Mouse (Mus musculus): ENCODE measurements around the gene Asb13. TPM values are rescaled to one million over a fixed set of nuclear protein-coding genes. Genes with fewer than 3 reads are reported as not detected.

The Asb13 gene
- 12.6 and 16.2 TPM in 2 replicates for polyA plus RNA-seq (2015; fragmentation: Nextera tagmentation; extraction: Ambion mirVana)

DNA sequence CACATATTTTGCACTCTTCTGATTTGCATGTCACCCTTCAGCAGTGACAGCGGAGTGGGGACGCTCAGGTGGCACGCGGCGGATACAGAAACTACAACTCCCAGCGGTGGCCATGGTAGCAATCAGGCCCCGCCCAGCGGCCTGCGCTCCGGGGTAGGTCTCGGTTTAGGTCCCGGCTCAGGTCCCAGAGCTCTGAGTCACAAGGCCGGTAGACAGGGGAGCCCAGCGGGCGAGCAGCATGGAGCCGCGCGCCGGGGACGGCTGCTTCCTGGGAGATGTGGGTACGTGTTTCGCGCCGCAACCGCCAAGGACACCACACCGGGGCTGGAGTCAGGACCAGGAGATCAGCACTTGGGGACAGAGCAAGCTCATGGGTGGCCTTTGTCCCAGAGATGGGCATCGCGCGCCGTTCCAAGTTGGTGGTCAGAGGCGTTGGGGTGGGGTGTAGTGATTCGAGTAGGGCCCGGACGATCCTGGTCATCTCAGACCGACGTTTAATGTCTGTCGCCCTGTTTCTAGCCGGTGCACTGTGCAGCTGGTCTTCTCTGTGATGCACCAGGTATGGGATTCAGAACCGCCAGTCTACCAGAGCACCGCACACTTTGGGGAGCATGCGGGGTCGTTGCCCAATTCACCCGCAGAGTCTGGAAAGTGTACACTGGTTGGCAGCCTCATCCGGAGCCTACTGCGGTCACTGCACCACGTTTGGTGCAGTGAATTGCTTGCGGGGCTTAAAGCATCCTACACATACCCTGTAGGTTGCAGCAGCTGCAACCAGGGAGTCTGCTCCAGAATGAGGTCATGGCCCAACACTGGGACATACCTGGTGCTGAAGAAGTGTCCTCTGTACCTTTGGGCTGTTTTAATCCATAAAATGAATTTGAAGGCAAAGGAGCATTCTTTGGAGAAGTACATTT, at the start of gene Asb13:
Gene Asb13 (plus strand): TSS at position 138 of the 917 bp plus-strand sequence.
- Histone ChIP-seq H3K36me3 (no peaks in the 10 kb centered on the region), H3K4me2 (replicated peaks) (peak within 1 kb of the TSS; percentile 72), H3K4me3 (replicated peaks) (peak within 1 kb of the TSS; percentile 72), H3K27me3 (peaks cover 8% of the 10 kb centered on the region), H3K27ac (peak within 1 kb of the TSS; percentile 51; the same call in 1 of the 2 replicates), H3K9ac (replicated peaks) (peak within 1 kb of the TSS; percentile 83), H3K4me1 (replicated peaks) (peaks cover 3% of the 10 kb centered on the region; the same call in 1 of the 2 replicates), H3K9me3 (peaks cover 4% of the 10 kb centered on the region; the same call in 1 of the 2 replicates)
- under 1% methylated on average over 47 of the region's 47 CpGs for WGBS
- peak; percentile 96 for ATAC-seq

DNA sequence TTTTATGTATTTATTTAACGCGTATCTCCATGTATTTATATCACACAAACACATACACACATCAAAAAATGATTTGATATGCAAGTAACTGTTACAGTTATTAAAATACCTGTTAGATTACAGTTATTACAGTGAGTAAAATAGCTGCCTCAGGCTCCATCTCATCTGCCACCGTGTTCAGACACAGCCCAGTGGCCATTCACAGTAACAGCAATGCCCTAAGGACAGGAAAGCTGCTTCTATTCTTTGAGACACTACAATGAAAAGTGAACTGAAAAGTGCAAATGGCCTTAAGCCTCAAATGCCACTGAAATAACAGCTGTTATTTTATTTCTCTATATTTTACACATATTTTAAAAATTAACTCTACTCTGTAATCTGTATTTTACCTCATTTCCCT, 43.0 kb upstream of the Asb13 start:
- peaks cover 59% of the 10 kb centered on the region for H3K36me3 ChIP-seq
- H3K9ac ChIP-seq (replicated peaks), result no peak overlapping the region
- 83% methylated on average over 3 of the region's 3 CpGs for WGBS
- H3K4me2 ChIP-seq (replicated peaks), result no peak overlapping the region
- H3K9me3 ChIP-seq, result no peaks in the 10 kb centered on the region
- no peak overlapping the region for H3K4me3 ChIP-seq (replicated peaks)
- ATAC-seq, result no peak
- H3K27me3 ChIP-seq, result no peaks in the 10 kb centered on the region
- no peaks in the 10 kb centered on the region for H3K4me1 ChIP-seq (replicated peaks)
- no peak overlapping the region for H3K27ac ChIP-seq

DNA sequence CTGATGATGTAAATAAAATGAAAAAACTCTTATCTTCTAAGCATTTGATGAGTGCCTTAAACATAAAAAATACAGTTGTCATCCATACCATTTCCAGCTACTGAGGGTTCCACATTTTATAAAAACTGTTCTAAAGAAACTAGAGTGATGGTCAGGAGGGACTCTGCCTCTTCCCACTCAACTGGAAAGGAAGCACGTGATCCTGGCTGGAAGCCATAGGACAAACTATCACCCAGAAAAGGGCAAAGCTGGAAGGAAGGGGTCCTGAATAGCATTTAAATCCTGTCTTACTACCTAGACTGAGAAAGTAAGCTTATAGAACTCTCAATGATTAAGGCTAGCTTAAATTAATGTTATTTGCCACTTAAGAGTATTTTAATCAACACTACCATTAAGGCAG, 39.5 kb upstream of the Asb13 start:
- no peak overlapping the region for H3K4me3 ChIP-seq (replicated peaks)
- peaks cover 66% of the 10 kb centered on the region for H3K36me3 ChIP-seq
- 92% methylated on average over 1 of the region's 1 CpGs for WGBS
- no peaks in the 10 kb centered on the region for H3K9me3 ChIP-seq
- no peak overlapping the region for H3K4me2 ChIP-seq (replicated peaks)
- H3K4me1 ChIP-seq (replicated peaks), result no peaks in the 10 kb centered on the region
- ATAC-seq, result no peak
- no peak overlapping the region for H3K9ac ChIP-seq (replicated peaks)
- H3K27me3 ChIP-seq, result no peaks in the 10 kb centered on the region
- H3K27ac ChIP-seq, result no peak overlapping the region

DNA sequence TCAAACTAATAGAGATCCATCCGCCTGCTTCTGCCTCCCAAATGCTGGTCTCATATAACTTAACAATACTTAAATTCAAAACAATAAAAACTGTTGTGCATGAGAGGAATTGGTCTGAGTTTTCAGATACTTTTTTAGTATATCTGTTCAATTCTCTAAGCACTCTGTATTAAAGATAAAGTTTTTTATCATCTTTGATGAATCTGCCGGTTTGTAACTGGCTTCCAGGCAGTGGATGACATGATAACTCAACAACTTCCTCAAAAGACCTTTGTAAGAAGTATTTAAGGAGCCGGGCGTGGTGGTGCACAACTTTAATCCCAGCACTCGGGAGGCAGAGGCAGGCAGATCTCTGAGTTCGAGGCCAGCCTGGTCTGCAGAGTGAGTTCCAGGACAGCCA, 37.6 kb upstream of the Asb13 start:
- no peak for ATAC-seq
- Histone ChIP-seq H3K4me3 (replicated peaks) (no peak overlapping the region), H3K36me3 (peaks cover 57% of the 10 kb centered on the region), H3K4me2 (replicated peaks) (no peak overlapping the region), H3K27me3 (no peaks in the 10 kb centered on the region), H3K9ac (replicated peaks) (no peak overlapping the region), H3K27ac (no peak overlapping the region), H3K4me1 (replicated peaks) (no peaks in the 10 kb centered on the region), H3K9me3 (no peaks in the 10 kb centered on the region)
- WGBS, result 99% methylated on average over 6 of the region's 6 CpGs

DNA sequence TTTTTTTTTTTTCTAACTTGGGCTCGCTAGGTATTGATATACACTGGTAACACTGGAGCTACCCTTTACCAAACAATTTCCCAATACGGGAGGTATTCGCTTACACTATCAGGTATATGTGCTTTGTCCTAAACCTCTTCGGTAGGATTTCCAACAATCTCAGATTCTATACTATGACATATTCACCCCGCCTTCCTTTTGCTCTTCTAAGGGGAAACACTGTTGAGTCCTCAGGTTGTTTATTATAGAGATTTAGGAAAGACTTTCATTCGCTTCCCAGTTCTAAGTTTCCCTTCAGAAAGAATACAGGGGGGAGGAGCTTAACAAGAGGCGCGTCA, 24.1 kb upstream of the Asb13 start:
- peak overlapping the region; percentile 88 for H3K9ac ChIP-seq (replicated peaks)
- H3K4me3 ChIP-seq (replicated peaks), result peak overlapping the region; percentile 86
- H3K27me3 ChIP-seq, result peaks cover 5% of the 10 kb centered on the region; the same call in 1 of the 2 replicates
- 28% methylated on average over 8 of the region's 8 CpGs for WGBS
- no peak overlapping the region for H3K27ac ChIP-seq
- no peak for ATAC-seq
- H3K4me1 ChIP-seq (replicated peaks), result peaks cover 9% of the 10 kb centered on the region
- H3K9me3 ChIP-seq, result no peaks in the 10 kb centered on the region
- H3K36me3 ChIP-seq, result no peaks in the 10 kb centered on the region
- peak overlapping the region; percentile 78 for H3K4me2 ChIP-seq (replicated peaks)

DNA sequence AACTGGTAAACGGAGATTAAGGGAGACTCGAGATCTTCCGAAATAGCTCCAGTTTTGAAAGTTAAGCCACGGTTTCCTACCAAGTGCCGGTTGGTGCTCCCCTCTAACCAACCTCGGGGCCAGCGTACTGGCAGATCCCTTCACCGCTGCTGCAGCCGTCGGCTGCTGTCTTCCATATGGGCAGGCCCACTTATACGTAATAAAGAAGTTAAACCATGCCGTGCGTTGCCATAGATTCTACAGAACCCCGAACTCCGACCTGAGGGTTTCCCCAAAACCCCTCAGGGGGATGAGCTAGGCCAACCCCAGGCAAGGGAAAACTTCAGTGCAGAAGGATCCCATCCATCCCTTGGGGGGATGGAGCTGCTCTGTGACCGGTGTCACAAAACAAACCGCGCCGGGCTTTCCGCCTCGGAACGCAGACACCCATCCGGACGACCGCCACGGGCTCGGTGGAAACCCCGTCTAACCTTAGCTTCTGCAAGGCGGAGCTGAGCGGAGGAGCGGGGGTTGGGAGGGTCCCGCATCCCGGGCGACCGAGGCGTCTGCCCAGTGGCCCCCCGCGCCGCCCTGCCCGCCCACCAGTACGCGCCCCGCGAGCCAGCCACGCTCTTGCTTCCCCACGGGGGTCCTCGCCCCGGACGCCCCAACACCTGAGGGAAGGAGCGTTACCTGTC, 23.6 kb upstream of the Asb13 start:
- Histone ChIP-seq H3K27ac (peak overlapping the region; percentile 89), H3K9me3 (no peaks in the 10 kb centered on the region), H3K4me1 (replicated peaks) (peaks cover 9% of the 10 kb centered on the region), H3K4me3 (replicated peaks) (peak overlapping the region; percentile 86), H3K4me2 (replicated peaks) (peak overlapping the region; percentile 78), H3K27me3 (peaks cover 5% of the 10 kb centered on the region; the same call in 1 of the 2 replicates), H3K9ac (replicated peaks) (peak overlapping the region; percentile 88), H3K36me3 (no peaks in the 10 kb centered on the region)
- no peak; the same call in none of the 2 replicates for ATAC-seq
- WGBS, result 1% methylated on average over 50 of the region's 50 CpGs

DNA sequence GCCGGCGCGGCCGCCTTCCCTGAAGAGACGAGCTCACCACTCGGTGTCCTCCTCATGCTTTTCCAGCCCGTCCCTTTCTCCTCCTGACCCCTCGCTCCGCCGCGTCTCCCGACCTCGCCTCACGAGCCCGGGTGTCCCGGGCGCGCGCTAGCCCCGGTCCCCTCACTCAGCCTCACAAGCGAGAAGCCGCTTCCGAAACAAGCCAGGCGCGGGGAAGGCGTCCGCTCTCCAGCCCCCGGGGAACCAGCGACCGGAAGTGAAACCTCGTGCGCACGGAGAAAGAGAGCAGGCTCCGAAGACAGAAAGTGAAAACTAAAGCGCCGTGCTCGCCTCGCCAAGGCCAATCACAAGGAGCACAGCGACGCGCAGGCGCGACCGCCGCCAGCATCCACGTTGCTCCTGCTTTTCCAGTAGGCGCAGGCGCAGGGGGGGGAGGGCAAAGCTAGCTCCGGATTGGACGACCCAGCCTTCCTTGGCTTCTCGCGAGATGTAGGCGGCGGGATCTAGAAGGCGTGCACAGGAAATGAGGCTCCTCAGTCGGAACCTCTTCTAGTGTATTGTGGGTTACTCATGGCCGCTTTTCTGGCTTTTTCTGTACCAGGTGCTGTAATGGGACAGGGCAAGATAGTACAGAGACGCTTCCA, 22.9 kb upstream of the Asb13 start, which contains the start of gene Fam208b:
Gene Fam208b (minus strand): TSS at position 314 of the 644 bp plus-strand sequence.
- Histone ChIP-seq H3K9ac (replicated peaks) (peak within 1 kb of the TSS; percentile 88), H3K27me3 (peaks cover 5% of the 10 kb centered on the region; the same call in 1 of the 2 replicates), H3K36me3 (no peaks in the 10 kb centered on the region), H3K9me3 (no peaks in the 10 kb centered on the region), H3K4me1 (replicated peaks) (peaks cover 9% of the 10 kb centered on the region), H3K4me3 (replicated peaks) (peak within 1 kb of the TSS; percentile 86), H3K27ac (peak within 1 kb of the TSS; percentile 89), H3K4me2 (replicated peaks) (peak within 1 kb of the TSS; percentile 78)
- WGBS, result under 1% methylated on average over 58 of the region's 58 CpGs
- ATAC-seq, result peak; percentile 98

DNA sequence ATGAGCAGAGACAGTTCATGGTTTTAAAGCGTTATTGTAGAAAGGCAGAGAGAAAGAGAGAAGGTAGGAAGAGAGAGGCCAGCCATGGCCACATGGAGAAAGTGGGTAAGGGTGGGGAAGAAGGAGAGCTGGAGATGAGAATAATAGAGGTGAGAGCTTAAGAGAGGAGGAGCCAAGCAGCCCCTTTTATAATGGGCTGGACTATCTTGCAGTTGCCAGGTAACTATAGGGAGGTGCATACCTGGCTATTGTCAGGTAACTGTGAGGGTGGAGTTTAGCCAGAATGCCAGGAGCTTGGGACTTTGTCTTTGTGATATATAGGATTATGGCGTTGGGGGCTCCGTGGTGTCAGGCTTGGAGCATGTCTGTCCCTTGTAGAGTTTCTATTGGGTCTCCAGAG, 6.7 kb upstream of the Asb13 start:
- Histone ChIP-seq H3K4me3 (replicated peaks) (no peak overlapping the region), H3K9me3 (peaks cover 4% of the 10 kb centered on the region; the same call in 1 of the 2 replicates), H3K27ac (no peak overlapping the region), H3K9ac (replicated peaks) (no peak overlapping the region), H3K27me3 (no peaks in the 10 kb centered on the region), H3K4me1 (replicated peaks) (no peaks in the 10 kb centered on the region), H3K4me2 (replicated peaks) (no peak overlapping the region), H3K36me3 (no peaks in the 10 kb centered on the region)
- ATAC-seq, result no peak
- WGBS, result 63% methylated on average over 3 of the region's 3 CpGs

DNA sequence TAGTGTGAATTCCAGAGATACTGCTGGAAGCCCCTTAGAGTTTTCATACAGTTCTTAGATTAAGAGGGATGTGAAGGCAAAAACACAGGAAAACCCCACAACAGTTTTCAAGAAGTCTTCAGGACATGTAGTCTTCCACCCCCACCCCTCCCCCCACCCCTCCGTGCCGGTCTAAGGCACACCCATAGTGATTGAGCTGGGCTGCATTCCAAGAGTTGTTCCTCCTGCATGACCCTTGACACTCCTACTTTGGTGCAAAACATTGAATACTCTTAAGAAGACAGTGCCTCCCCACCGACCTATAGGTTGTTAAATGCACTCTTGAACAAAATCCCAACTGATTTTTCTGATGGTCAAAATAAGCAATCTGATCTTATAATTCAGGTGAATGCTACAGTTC, 5.7 kb upstream of the Asb13 start:
- Histone ChIP-seq H3K27me3 (peaks cover 6% of the 10 kb centered on the region), H3K36me3 (no peaks in the 10 kb centered on the region), H3K4me3 (replicated peaks) (no peak overlapping the region), H3K9me3 (peaks cover 4% of the 10 kb centered on the region; the same call in 1 of the 2 replicates), H3K4me1 (replicated peaks) (no peaks in the 10 kb centered on the region), H3K9ac (replicated peaks) (no peak overlapping the region), H3K27ac (no peak overlapping the region), H3K4me2 (replicated peaks) (no peak overlapping the region)
- no peak for ATAC-seq
- 38% methylated on average over 3 of the region's 3 CpGs for WGBS

DNA sequence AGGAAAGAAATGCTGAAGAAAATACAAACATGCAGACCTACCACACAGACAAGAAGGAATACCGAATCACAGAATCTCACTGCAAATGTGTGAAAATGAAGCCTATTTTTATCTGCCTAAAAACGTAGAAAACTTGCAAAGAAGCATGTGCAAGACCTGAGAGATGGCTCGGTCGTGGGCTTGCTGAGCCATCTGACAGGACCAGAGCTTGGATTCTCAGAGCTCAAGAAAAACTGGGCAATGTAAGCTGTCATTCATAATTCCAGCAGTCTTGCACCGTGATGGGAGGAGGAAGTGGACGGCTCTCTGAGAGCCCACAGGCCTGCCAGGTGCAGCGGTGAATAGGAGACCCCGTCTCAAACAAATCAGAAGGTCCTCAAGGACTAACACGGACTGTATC, 1.3 kb upstream of the Asb13 start:
- no peak overlapping the region for H3K27ac ChIP-seq
- no peak overlapping the region for H3K4me2 ChIP-seq (replicated peaks)
- H3K36me3 ChIP-seq, result no peaks in the 10 kb centered on the region
- H3K9me3 ChIP-seq, result peaks cover 4% of the 10 kb centered on the region; the same call in 1 of the 2 replicates
- peaks cover 8% of the 10 kb centered on the region for H3K27me3 ChIP-seq
- WGBS, result 92% methylated on average over 9 of the region's 9 CpGs
- ATAC-seq, result no peak
- H3K9ac ChIP-seq (replicated peaks), result no peak overlapping the region
- H3K4me1 ChIP-seq (replicated peaks), result peaks cover 3% of the 10 kb centered on the region; the same call in 1 of the 2 replicates
- no peak overlapping the region for H3K4me3 ChIP-seq (replicated peaks)

DNA sequence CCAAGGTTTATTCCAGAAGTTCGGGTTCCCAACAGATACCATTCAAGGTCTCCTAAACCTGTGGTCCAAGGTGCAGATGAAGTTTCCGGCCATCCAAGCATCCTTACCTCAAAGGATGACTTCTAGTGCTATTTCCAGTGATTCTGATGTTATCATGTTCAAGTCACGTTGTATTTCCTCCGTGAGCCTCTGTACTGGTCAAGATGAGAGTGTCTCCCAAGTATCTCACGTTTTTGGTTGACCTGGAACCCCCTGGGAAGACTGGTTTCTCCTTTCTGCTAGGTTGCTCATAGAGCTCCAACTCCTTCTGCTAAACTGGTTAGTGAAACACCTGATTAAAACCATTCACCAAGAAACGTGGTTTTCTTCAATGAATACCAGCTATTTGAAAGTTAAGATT, 701 bp upstream of the Asb13 start:
- Histone ChIP-seq H3K27me3 (peaks cover 8% of the 10 kb centered on the region), H3K36me3 (no peaks in the 10 kb centered on the region), H3K4me1 (replicated peaks) (peaks cover 3% of the 10 kb centered on the region; the same call in 1 of the 2 replicates), H3K9ac (replicated peaks) (no peak overlapping the region), H3K27ac (no peak overlapping the region), H3K4me2 (replicated peaks) (0 out of 2 replicates have a peak overlapping the region, but pooled peaks have one; percentile 72), H3K4me3 (replicated peaks) (no peak overlapping the region), H3K9me3 (peaks cover 4% of the 10 kb centered on the region; the same call in 1 of the 2 replicates)
- no peak for ATAC-seq
- WGBS, result 44% methylated on average over 6 of the region's 6 CpGs
